Mouse (Mus musculus): ENCODE measurements around the gene Ccnf. TPM values are rescaled to one million over a fixed set of nuclear protein-coding genes. Genes with fewer than 3 reads are reported as not detected.

The Ccnf gene
- polyA plus RNA-seq, 1 experiment from 2014 or later: 69.2 TPM

- Histone ChIP-seq H3K36me3 (ENCODE audit: insufficient read depth, low read length) (no peaks in the 10 kb centered on the region), H3K9me3 (ENCODE audit: low read length) (no peaks in the 10 kb centered on the region), H3K27me3 (ENCODE audit: insufficient read depth, low read length) (no peaks in the 10 kb centered on the region), H3K9ac (replicated peaks; ENCODE audit: low read length) (no peak overlapping the region), H3K4me3 (ENCODE audit: low read length) (no peak overlapping the region), H3K4me2 (replicated peaks; ENCODE audit: low read depth, low read length) (no peak overlapping the region), H3K4me1 (ENCODE audit: insufficient read depth, low read length) (no peaks in the 10 kb centered on the region), H3K27ac (ENCODE audit: low read length) (no peak overlapping the region)
- ATAC-seq (ENCODE audit: low FRiP score, low TSS enrichment): no peak
- whole genome bisulfite sequencing: 85% methylated on average over 5 of the region's 5 CpGs
Observed at GRCm38 (mm10) chr17:24193769-24194168, 57.5 kb downstream of the Ccnf start.

GRCm38 (mm10) chr17:24193268-24193667, 58.0 kb downstream of the Ccnf start:
- Histone ChIP-seq H3K27me3 (ENCODE audit: insufficient read depth, low read length) (no peaks in the 10 kb centered on the region), H3K4me1 (ENCODE audit: insufficient read depth, low read length) (no peaks in the 10 kb centered on the region), H3K9ac (replicated peaks; ENCODE audit: low read length) (no peak overlapping the region), H3K4me2 (replicated peaks; ENCODE audit: low read depth, low read length) (no peak overlapping the region), H3K36me3 (ENCODE audit: insufficient read depth, low read length) (no peaks in the 10 kb centered on the region), H3K4me3 (ENCODE audit: low read length) (no peak overlapping the region), H3K9me3 (ENCODE audit: low read length) (no peaks in the 10 kb centered on the region), H3K27ac (ENCODE audit: low read length) (no peak overlapping the region)
- no peak for ATAC-seq (ENCODE audit: low FRiP score, low TSS enrichment)
- WGBS: 92% methylated on average over 8 of the region's 8 CpGs

GRCm38 (mm10) chr17:24192848-24193247, 58.4 kb downstream of the Ccnf start:
- 60% methylated on average over 8 of the region's 8 CpGs for WGBS
- no peak overlapping the region for H3K4me3 ChIP-seq (ENCODE audit: low read length)
- no peaks in the 10 kb centered on the region for H3K9me3 ChIP-seq (ENCODE audit: low read length)
- no peak for ATAC-seq (ENCODE audit: low FRiP score, low TSS enrichment)
- no peak overlapping the region for H3K27ac ChIP-seq (ENCODE audit: low read length)
- no peak overlapping the region for H3K4me2 ChIP-seq (replicated peaks; ENCODE audit: low read depth, low read length)
- no peaks in the 10 kb centered on the region for H3K27me3 ChIP-seq (ENCODE audit: insufficient read depth, low read length)
- H3K9ac ChIP-seq (replicated peaks; ENCODE audit: low read length): no peak overlapping the region
- H3K36me3 ChIP-seq (ENCODE audit: insufficient read depth, low read length): no peaks in the 10 kb centered on the region
- no peaks in the 10 kb centered on the region for H3K4me1 ChIP-seq (ENCODE audit: insufficient read depth, low read length)

DNA sequence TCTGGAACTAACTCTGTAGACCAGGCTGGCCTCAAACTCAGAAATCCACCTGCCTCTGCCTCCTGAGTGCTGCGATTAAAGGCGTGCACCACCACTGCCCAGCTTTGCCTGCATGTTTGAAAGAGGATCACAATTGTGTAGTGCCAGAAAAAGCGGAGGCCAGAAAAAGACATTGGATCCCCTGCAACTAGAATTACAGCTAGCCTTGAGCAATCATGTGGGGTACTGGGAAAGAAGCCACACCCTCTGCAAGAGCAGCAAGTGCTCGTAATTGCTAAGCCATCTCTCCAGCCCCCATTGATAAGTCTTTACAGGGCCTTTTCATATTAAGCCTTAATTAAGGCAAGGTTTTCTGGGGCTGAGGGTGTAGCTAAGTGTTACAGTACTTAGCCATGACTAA, 59.8 kb downstream of the Ccnf start:
- no peak overlapping the region for H3K9ac ChIP-seq (replicated peaks; ENCODE audit: low read length)
- no peak for ATAC-seq (ENCODE audit: low FRiP score, low TSS enrichment)
- H3K4me2 ChIP-seq (replicated peaks; ENCODE audit: low read depth, low read length): no peak overlapping the region
- WGBS: 64% methylated on average over 4 of the region's 4 CpGs
- no peaks in the 10 kb centered on the region for H3K36me3 ChIP-seq (ENCODE audit: insufficient read depth, low read length)
- no peaks in the 10 kb centered on the region for H3K27me3 ChIP-seq (ENCODE audit: insufficient read depth, low read length)
- H3K9me3 ChIP-seq (ENCODE audit: low read length): no peaks in the 10 kb centered on the region
- H3K4me3 ChIP-seq (ENCODE audit: low read length): no peak overlapping the region
- H3K4me1 ChIP-seq (ENCODE audit: insufficient read depth, low read length): no peaks in the 10 kb centered on the region
- H3K27ac ChIP-seq (ENCODE audit: low read length): no peak overlapping the region

GRCm38 (mm10) chr17:24190934-24191333, 60.4 kb downstream of the Ccnf start:
- H3K27ac ChIP-seq (ENCODE audit: low read length): no peak overlapping the region

DNA sequence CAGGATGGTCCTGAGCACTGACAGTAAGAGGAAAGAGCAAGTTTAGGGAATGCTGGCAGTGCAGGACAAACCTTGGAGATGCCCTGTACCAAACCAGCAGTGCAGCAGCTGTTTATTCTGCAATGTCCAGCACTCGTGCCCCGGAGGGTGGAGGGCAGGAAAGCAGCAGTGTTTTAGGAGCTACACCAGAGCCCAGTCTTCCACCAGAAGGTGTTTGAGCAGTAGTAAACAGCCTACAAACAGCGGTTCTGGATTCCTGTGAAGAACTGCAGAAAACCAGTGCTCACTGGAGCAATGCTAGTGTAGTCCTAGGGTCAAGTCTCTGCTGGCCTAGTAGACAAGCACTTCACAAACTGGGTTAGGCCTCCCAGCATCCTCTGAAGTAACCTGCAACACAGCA, 77.0 kb downstream of the Ccnf start:
- Histone ChIP-seq H3K27ac (ENCODE audit: low read length) (no peak overlapping the region), H3K9ac (replicated peaks; ENCODE audit: low read length) (no peak overlapping the region), H3K4me2 (replicated peaks; ENCODE audit: low read depth, low read length) (no peak overlapping the region), H3K9me3 (ENCODE audit: low read length) (no peaks in the 10 kb centered on the region), H3K27me3 (ENCODE audit: insufficient read depth, low read length) (no peaks in the 10 kb centered on the region), H3K4me3 (ENCODE audit: low read length) (no peak overlapping the region), H3K4me1 (ENCODE audit: insufficient read depth, low read length) (peaks cover 6% of the 10 kb centered on the region), H3K36me3 (ENCODE audit: insufficient read depth, low read length) (no peaks in the 10 kb centered on the region)
- 71% methylated on average over 3 of the region's 3 CpGs for WGBS
- ATAC-seq (ENCODE audit: low FRiP score, low TSS enrichment): no peak

More at GRCm38 (mm10) chr17:24190934-24191333, 60.4 kb downstream of the Ccnf start:
- no peak for ATAC-seq (ENCODE audit: low FRiP score, low TSS enrichment)
- H3K27me3 ChIP-seq (ENCODE audit: insufficient read depth, low read length): no peaks in the 10 kb centered on the region
- H3K9ac ChIP-seq (replicated peaks; ENCODE audit: low read length): no peak overlapping the region
- WGBS: 90% methylated on average over 2 of the region's 2 CpGs
- no peak overlapping the region for H3K4me2 ChIP-seq (replicated peaks; ENCODE audit: low read depth, low read length)
- H3K36me3 ChIP-seq (ENCODE audit: insufficient read depth, low read length): no peaks in the 10 kb centered on the region
- H3K4me3 ChIP-seq (ENCODE audit: low read length): no peak overlapping the region
- no peaks in the 10 kb centered on the region for H3K4me1 ChIP-seq (ENCODE audit: insufficient read depth, low read length)
- no peaks in the 10 kb centered on the region for H3K9me3 ChIP-seq (ENCODE audit: low read length)

GRCm38 (mm10) chr17:24173423-24173822, 77.9 kb downstream of the Ccnf start:
- Histone ChIP-seq H3K4me2 (replicated peaks; ENCODE audit: low read depth, low read length) (no peak overlapping the region), H3K4me1 (ENCODE audit: insufficient read depth, low read length) (peaks cover 6% of the 10 kb centered on the region), H3K27ac (ENCODE audit: low read length) (no peak overlapping the region), H3K9ac (replicated peaks; ENCODE audit: low read length) (no peak overlapping the region), H3K36me3 (ENCODE audit: insufficient read depth, low read length) (no peaks in the 10 kb centered on the region), H3K9me3 (ENCODE audit: low read length) (no peaks in the 10 kb centered on the region), H3K4me3 (ENCODE audit: low read length) (no peak overlapping the region), H3K27me3 (ENCODE audit: insufficient read depth, low read length) (no peaks in the 10 kb centered on the region)
- no peak for ATAC-seq (ENCODE audit: low FRiP score, low TSS enrichment)
- WGBS: 5% methylated on average over 3 of the region's 3 CpGs

Small RNA genes lying within 50 kb of the gene (microRNA-seq; reads per million reads assigned to microRNA genes)
- gene Mir5134: 1.4 reads per million
- gene Mir6965: not detected

Other genes starting within 250 kb of the Ccnf start
- gene Prss27, start 213.3 kb downstream of the Ccnf start, polyA plus RNA-seq (2015; fragmentation: Nextera tagmentation; extraction: Ambion mirVana): 0.23 and 0.37 TPM in 2 replicates
- gene Kctd5, start 178.0 kb downstream of the Ccnf start, polyA plus RNA-seq (2015; fragmentation: Nextera tagmentation; extraction: Ambion mirVana): 63.3 and 68.0 TPM in 2 replicates
- 34.9 and 37.6 TPM in 2 replicates for gene Pdpk1, start 100.6 kb downstream of the Ccnf start, polyA plus RNA-seq (2015; fragmentation: Nextera tagmentation; extraction: Ambion mirVana)
- gene Amdhd2, start 87.7 kb downstream of the Ccnf start, polyA plus RNA-seq (2015; fragmentation: Nextera tagmentation; extraction: Ambion mirVana): 42.1 and 45.6 TPM in 2 replicates
- gene Atp6v0c, start 81.8 kb downstream of the Ccnf start, polyA plus RNA-seq (2015; fragmentation: Nextera tagmentation; extraction: Ambion mirVana): 695 and 701 TPM in 2 replicates
- 5.6 and 6.2 TPM in 2 replicates for gene Tbc1d24, start 45.9 kb downstream of the Ccnf start, polyA plus RNA-seq (2015; fragmentation: Nextera tagmentation; extraction: Ambion mirVana)
- gene Ntn3, start 42.0 kb downstream of the Ccnf start, polyA plus RNA-seq (2015; fragmentation: Nextera tagmentation; extraction: Ambion mirVana): 4.3 and 4.8 TPM in 2 replicates
- 12.2 and 13.4 TPM in 2 replicates for gene Tedc2, start 30.6 kb downstream of the Ccnf start, polyA plus RNA-seq (2015; fragmentation: Nextera tagmentation; extraction: Ambion mirVana)
- gene Abca17, start 99.6 kb upstream of the Ccnf start, polyA plus RNA-seq (2015; fragmentation: Nextera tagmentation; extraction: Ambion mirVana): 0.22 TPM in 1 of 2 replicates, not detected in the other
- gene Abca3, start 100.5 kb upstream of the Ccnf start, polyA plus RNA-seq (2015; fragmentation: Nextera tagmentation; extraction: Ambion mirVana): 20.8 and 22.6 TPM in 2 replicates
- gene Rnps1, start 163.1 kb upstream of the Ccnf start, polyA plus RNA-seq (2015; fragmentation: Nextera tagmentation; extraction: Ambion mirVana): 300 and 327 TPM in 2 replicates
- gene Eci1, start 175.2 kb upstream of the Ccnf start, polyA plus RNA-seq (2015; fragmentation: Nextera tagmentation; extraction: Ambion mirVana): 141 and 143 TPM in 2 replicates
- 3.2 and 5.5 TPM in 2 replicates for gene Dnase1l2, start 191.6 kb upstream of the Ccnf start, polyA plus RNA-seq (2015; fragmentation: Nextera tagmentation; extraction: Ambion mirVana)
- gene E4f1, start 218.8 kb upstream of the Ccnf start, polyA plus RNA-seq (2015; fragmentation: Nextera tagmentation; extraction: Ambion mirVana): 38.1 TPM in 2 replicates
- 55.5 and 55.6 TPM in 2 replicates for gene Pgp, start 218.9 kb upstream of the Ccnf start, polyA plus RNA-seq (2015; fragmentation: Nextera tagmentation; extraction: Ambion mirVana)
- gene Bricd5, start 222.4 kb upstream of the Ccnf start, polyA plus RNA-seq (2015; fragmentation: Nextera tagmentation; extraction: Ambion mirVana): 0.42 and 1.6 TPM in 2 replicates
- 39.3 and 40.2 TPM in 2 replicates for gene Mlst8, start 227.6 kb upstream of the Ccnf start, polyA plus RNA-seq (2015; fragmentation: Nextera tagmentation; extraction: Ambion mirVana)
- 1.5 and 2.2 TPM in 2 replicates for gene Caskin1, start 237.1 kb upstream of the Ccnf start, polyA plus RNA-seq (2015; fragmentation: Nextera tagmentation; extraction: Ambion mirVana)

Measured in kidney, embryonic 16.5 days (tissue).